Mouse (Mus musculus) embryonic facial prominence, embryonic 13.5 days (tissue): ENCODE measurements at regions not wholly inside any gene's neighbourhood (a gene's known extent, or its start where the extent isn't known, plus 50 kb on each side); places are given as distances from the start of the nearest gene placed in this dataset.
A peak's percentile ranks its signal among the peaks of the same experiment; 100 is the strongest.
"Not testable (repeated sequence)": the region's sequence is repeated elsewhere in the genome, so short reads cannot be mapped to it uniquely, and the experiment has no call there.

Source experiments
- ATAC-seq: fragments of 200-750 bp; cut with Nextera tagmentation; 2 replicates; pipeline ENCODE4 v1.8.0; 2017; ENCODE audit warnings: low read depth; ENCODE audit not compliant: insufficient number of reproducible peaks, insufficient read depth, low FRiP score, low TSS enrichment
- H3K27ac ChIP-seq: fragments of 300-500 bp; sonication (generic); 2 replicates; pipeline ENCODE4 v1.5.1; 2015; ENCODE audit warnings: moderate library complexity, mild to moderate bottlenecking, inconsistent platforms
- H3K27me3 ChIP-seq: fragments of 300-500 bp; sonication (generic); 2 replicates; pipeline ENCODE4 v1.6.1; 2015; ENCODE audit warnings: mild to moderate bottlenecking, inconsistent platforms
- H3K36me3 ChIP-seq: fragments of 300-500 bp; sonication (generic); 2 replicates; pipeline ENCODE4 v1.6.1; 2015; ENCODE audit warnings: mild to moderate bottlenecking, inconsistent platforms
- H3K4me1 ChIP-seq: fragments of 300-500 bp; sonication (generic); 2 replicates; pipeline ENCODE4 v1.6.1; 2015; ENCODE audit warnings: inconsistent platforms
- H3K4me2 ChIP-seq: fragments of 300-500 bp; sonication (generic); 2 replicates; pipeline ENCODE4 v1.6.1; 2015; ENCODE audit warnings: moderate library complexity, mild to moderate bottlenecking, inconsistent platforms
- H3K4me3 ChIP-seq: fragments of 300-500 bp; sonication (generic); 2 replicates; pipeline ENCODE4 v1.5.1; 2015; ENCODE audit warnings: mild to moderate bottlenecking, inconsistent platforms
- H3K9ac ChIP-seq: fragments of 300-500 bp; sonication (generic); 2 replicates; pipeline ENCODE4 v1.6.1; 2015; ENCODE audit warnings: mild to moderate bottlenecking, inconsistent platforms
- H3K9me3 ChIP-seq: fragments of 300-500 bp; sonication (generic); 2 replicates; pipeline ENCODE4 v1.6.1; 2016; ENCODE audit warnings: inconsistent platforms
- WGBS: fragments of 180-500 bp; shearing (Covaris S2); methylation state at CpG from one replicate; pipeline ENCODE4 v1.1.7; 2015; ENCODE audit warnings: mixed read lengths; 5-methylcytosine and 5-hydroxymethylcytosine counted together

GRCm38 (mm10) chr12:15606095-15606494, 210.6 kb downstream of the Trib2 start:
- Histone ChIP-seq H3K4me3 (no peak overlapping the region), H3K4me2 (no peak overlapping the region), H3K4me1 (peaks cover 13% of the 10 kb centered on the region), H3K36me3 (no peaks in the 10 kb centered on the region), H3K27me3 (no peaks in the 10 kb centered on the region), H3K27ac (no peak overlapping the region), H3K9ac (no peak overlapping the region), H3K9me3 (no peaks in the 10 kb centered on the region)
- no peak for ATAC-seq
- WGBS = 56% methylated on average over 4 of the region's 4 CpGs

GRCm38 (mm10) chr12:15604630-15605029, 212.1 kb downstream of the Trib2 start:
- H3K9me3 ChIP-seq = no peaks in the 10 kb centered on the region
- ATAC-seq = no peak

GRCm38 (mm10) chr12:15603885-15604284, 212.8 kb downstream of the Trib2 start:
- Histone ChIP-seq H3K27me3 (no peaks in the 10 kb centered on the region), H3K27ac (no peak overlapping the region), H3K9ac (no peak overlapping the region), H3K4me2 (no peak overlapping the region), H3K9me3 (no peaks in the 10 kb centered on the region), H3K36me3 (no peaks in the 10 kb centered on the region), H3K4me3 (no peak overlapping the region), H3K4me1 (peaks cover 13% of the 10 kb centered on the region)
- no peak for ATAC-seq
- 28% methylated on average over 5 of the region's 5 CpGs for WGBS

More at GRCm38 (mm10) chr12:15604630-15605029, 212.1 kb downstream of the Trib2 start:
- H3K4me2 ChIP-seq = no peak overlapping the region
- H3K9ac ChIP-seq = no peak overlapping the region
- 89% methylated on average over 1 of the region's 1 CpGs for WGBS
- H3K27me3 ChIP-seq = no peaks in the 10 kb centered on the region
- peaks cover 13% of the 10 kb centered on the region for H3K4me1 ChIP-seq
- no peaks in the 10 kb centered on the region for H3K36me3 ChIP-seq
- no peak overlapping the region for H3K4me3 ChIP-seq
- no peak overlapping the region for H3K27ac ChIP-seq

DNA sequence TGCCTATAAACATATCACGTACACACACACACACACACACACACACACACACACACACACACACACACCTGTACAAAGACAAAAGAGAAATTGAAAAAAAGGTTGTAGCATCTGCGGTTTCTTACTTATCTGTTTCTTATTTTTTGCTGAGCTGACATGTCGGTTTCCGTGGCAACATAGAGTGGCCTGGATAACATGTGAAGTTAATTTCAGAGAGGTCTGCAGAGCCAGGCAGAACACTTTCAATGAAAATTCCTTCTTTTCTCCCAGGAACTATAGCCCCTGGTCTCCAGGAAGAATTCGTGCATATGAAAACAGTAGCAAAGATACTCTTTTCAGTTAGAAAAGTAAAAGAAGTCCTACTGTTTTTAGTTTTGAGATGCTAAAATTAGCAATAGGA, 213.4 kb downstream of the Trib2 start:
- no peak for ATAC-seq

DNA sequence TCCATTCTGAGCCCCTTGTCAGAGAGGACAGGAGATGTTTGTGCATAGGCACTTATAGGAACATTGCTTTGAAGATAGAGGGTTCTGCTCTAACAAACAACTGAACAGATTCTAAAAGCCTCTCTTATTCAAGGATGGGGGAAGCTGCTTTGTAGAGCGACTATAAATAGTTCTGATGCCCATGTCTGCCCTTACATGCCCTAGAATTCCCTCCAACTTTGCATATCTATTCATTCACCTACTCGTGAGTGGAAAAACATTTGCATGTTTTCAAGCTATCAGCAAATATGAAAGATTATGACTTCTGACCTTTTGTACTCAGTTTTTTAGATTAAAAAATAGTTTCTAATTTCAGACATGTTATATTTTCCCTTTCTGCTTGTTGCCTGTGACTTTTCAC, 222.0 kb downstream of the Trib2 start:
- H3K4me1 ChIP-seq = no peaks in the 10 kb centered on the region
- 62% methylated on average over 2 of the region's 2 CpGs for WGBS
- H3K4me3 ChIP-seq = no peak overlapping the region
- no peak overlapping the region for H3K4me2 ChIP-seq
- no peaks in the 10 kb centered on the region for H3K36me3 ChIP-seq
- no peak overlapping the region for H3K27ac ChIP-seq
- no peaks in the 10 kb centered on the region for H3K27me3 ChIP-seq
- no peak overlapping the region for H3K9ac ChIP-seq
- no peaks in the 10 kb centered on the region for H3K9me3 ChIP-seq
- no peak for ATAC-seq

More for the DNA sequence above, 213.4 kb downstream of the Trib2 start:
- no peak overlapping the region for H3K4me3 ChIP-seq
- H3K4me2 ChIP-seq = no peak overlapping the region
- H3K27me3 ChIP-seq = no peaks in the 10 kb centered on the region
- H3K4me1 ChIP-seq = peaks cover 13% of the 10 kb centered on the region
- no peak overlapping the region for H3K9ac ChIP-seq
- H3K36me3 ChIP-seq = no peaks in the 10 kb centered on the region
- WGBS = 22% methylated on average over 5 of the region's 5 CpGs
- H3K27ac ChIP-seq = peak overlapping the region; percentile 11; the same call in 1 of the 2 replicates
- no peaks in the 10 kb centered on the region for H3K9me3 ChIP-seq

DNA sequence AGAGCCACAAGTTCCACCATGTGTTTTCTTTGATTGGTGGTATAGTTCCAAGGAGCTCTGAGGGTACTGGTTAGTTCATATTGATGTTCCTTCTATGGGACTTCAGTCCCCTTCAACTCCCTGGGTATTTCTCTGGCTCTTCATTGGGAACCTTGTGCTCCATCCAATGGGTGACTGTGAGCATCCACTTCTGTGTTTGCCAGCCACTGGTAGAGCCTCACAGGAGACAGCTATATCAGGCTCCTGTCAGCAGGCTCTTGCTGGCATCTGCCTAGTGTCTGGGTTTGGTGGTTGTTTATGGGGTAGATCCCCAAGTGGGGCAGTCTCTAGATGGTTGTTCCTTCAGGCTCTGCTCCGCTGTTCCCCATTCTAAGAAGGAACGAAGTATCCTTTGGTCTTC, 228.9 kb downstream of the Trib2 start:
- H3K36me3 ChIP-seq, H3K9ac ChIP-seq, H3K9me3 ChIP-seq, H3K27ac ChIP-seq, H3K4me3 ChIP-seq, H3K4me2 ChIP-seq, H3K27me3 ChIP-seq, ATAC-seq, H3K4me1 ChIP-seq: not testable (repeated sequence)
- 94% methylated on average over 2 of the region's 2 CpGs for WGBS

DNA sequence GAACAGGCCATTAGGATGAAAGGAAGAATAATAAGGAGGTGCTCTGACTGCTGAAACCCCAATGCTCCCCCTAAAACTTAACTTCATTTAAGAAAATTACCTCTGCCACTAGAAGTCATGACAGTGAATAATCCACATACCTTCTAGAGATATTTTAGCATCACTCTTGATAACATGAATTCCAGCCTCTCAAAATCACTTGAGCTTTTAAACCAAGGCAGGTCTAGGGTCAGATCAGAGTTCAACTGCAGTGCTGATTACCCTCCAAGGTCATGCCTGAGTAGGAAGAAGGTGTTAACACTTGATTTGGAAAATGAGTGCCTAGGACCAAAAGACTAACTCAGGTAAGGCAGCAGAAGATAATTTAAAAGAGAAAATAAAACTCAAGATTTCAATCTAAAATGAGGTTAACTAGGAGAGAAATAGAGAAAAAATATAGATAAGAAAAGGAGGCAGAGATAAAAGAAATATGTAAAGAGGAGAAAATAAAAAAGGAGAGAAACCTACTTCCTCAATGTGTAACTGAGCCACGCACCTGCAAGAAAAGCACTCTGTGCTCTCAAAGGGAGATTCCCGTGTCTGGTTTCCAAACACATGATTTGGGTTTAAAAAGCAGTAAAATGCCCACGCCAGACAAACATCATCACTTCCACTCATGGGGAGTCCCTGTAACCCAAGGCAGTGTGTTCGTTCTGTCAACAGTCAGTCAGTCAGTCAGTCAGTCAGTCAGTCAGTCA, 229.8 kb downstream of the Trib2 start:
- no peaks in the 10 kb centered on the region for H3K9me3 ChIP-seq
- ATAC-seq = no peak
- no peaks in the 10 kb centered on the region for H3K27me3 ChIP-seq
- no peak overlapping the region for H3K4me2 ChIP-seq
- no peaks in the 10 kb centered on the region for H3K36me3 ChIP-seq
- no peak overlapping the region for H3K9ac ChIP-seq
- no peak overlapping the region for H3K27ac ChIP-seq
- no peak overlapping the region for H3K4me3 ChIP-seq
- WGBS = 74% methylated on average over 4 of the region's 4 CpGs
- no peaks in the 10 kb centered on the region for H3K4me1 ChIP-seq

DNA sequence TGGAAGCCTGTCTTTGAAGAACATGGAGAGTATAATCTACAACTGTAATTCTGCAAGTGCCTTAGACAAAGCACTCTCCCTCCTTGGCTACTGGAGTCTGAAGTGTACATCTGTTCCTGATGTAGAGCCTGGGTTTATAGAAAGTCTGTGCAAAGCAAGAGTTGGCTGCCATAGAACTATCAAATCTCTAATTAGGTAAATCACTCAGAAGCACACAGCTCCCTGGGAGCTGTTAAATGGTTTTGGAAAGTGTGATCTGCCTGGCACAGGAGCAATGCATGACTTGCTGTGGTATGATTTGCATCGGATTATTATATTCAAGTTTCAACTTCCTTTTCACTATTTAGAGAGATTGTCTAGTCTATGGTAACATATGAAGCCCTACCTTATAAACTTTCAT, 230.9 kb downstream of the Trib2 start:
- H3K4me2 ChIP-seq = no peak overlapping the region
- no peak overlapping the region for H3K27ac ChIP-seq
- no peaks in the 10 kb centered on the region for H3K27me3 ChIP-seq
- H3K36me3 ChIP-seq = no peaks in the 10 kb centered on the region
- no peak overlapping the region for H3K4me3 ChIP-seq
- no peak for ATAC-seq
- H3K9me3 ChIP-seq = no peaks in the 10 kb centered on the region
- 82% methylated on average over 1 of the region's 1 CpGs for WGBS
- no peaks in the 10 kb centered on the region for H3K4me1 ChIP-seq
- no peak overlapping the region for H3K9ac ChIP-seq

DNA sequence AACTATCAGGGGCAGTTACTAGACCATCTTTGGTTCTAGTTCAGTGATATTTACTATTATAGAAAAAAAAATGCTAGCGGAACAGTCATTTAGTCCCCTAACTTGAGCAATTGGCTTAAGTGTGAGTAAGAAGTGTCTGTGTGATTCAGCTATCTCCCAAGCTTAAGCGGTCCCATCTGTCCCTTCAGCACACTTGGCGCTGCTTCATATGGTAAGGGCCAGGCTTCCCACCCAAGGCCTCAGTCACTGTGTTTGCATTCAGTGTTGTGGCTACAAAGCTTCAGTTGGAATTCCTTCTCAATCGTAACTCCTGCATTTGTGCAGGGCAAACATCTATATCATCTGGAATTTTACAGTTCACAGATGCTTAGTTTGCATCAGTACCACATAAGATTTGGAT, 232.0 kb downstream of the Trib2 start:
- H3K9ac ChIP-seq = no peak overlapping the region
- no peak overlapping the region for H3K27ac ChIP-seq
- no peak overlapping the region for H3K4me2 ChIP-seq
- H3K36me3 ChIP-seq = no peaks in the 10 kb centered on the region
- no peak overlapping the region for H3K4me3 ChIP-seq
- 66% methylated on average over 4 of the region's 4 CpGs for WGBS
- no peaks in the 10 kb centered on the region for H3K4me1 ChIP-seq
- H3K9me3 ChIP-seq = no peaks in the 10 kb centered on the region
- no peaks in the 10 kb centered on the region for H3K27me3 ChIP-seq
- ATAC-seq = no peak

GRCm38 (mm10) chr12:15566785-15567109, 250.0 kb downstream of the Trib2 start:
- no peak overlapping the region for H3K4me2 ChIP-seq
- ATAC-seq = no peak
- peak overlapping the region; percentile 55; the same call in 1 of the 2 replicates for H3K27ac ChIP-seq

GRCm38 (mm10) chr12:15565941-15566784, 250.6 kb downstream of the Trib2 start:
- H3K9me3 ChIP-seq = no peaks in the 10 kb centered on the region
- H3K9ac ChIP-seq = no peak overlapping the region
- H3K27ac ChIP-seq = peak overlapping the region; percentile 55; the same call in 1 of the 2 replicates
- no peaks in the 10 kb centered on the region for H3K36me3 ChIP-seq
- 15% methylated on average over 3 of the region's 3 CpGs for WGBS
- no peak overlapping the region for H3K4me2 ChIP-seq
- H3K4me3 ChIP-seq = no peak overlapping the region
- 0 out of 2 replicates have a peak, but pooled peaks have one; percentile 62 for ATAC-seq
- H3K4me1 ChIP-seq = peaks cover 9% of the 10 kb centered on the region
- H3K27me3 ChIP-seq = no peaks in the 10 kb centered on the region

More at GRCm38 (mm10) chr12:15566785-15567109, 250.0 kb downstream of the Trib2 start:
- Histone ChIP-seq H3K36me3 (no peaks in the 10 kb centered on the region), H3K27me3 (no peaks in the 10 kb centered on the region; the same call in 1 of the 2 replicates), H3K4me1 (peaks cover 9% of the 10 kb centered on the region), H3K9ac (no peak overlapping the region), H3K4me3 (no peak overlapping the region), H3K9me3 (no peaks in the 10 kb centered on the region)
- WGBS = 56% methylated on average over 4 of the region's 4 CpGs

DNA sequence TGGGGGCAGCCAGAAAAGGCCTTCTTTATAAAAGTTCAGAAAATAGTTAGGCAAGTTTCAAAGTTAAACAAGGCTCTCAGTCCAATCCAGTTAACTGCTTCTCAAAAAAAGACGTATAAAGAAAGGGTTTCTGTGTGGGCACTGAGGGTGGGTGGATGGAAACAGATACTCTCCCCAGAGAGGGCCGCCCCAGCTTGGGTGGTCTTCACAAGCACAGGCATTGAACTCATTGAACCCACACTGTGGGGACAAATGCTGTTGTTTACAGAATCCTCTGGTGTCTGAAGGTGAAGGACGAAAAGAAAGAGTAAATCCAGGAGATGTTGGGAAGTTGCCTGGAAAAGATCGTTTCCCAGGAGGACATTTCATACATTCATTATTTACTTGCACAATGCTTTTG, 253.9 kb downstream of the Trib2 start:
- H3K4me3 ChIP-seq = no peak overlapping the region
- no peak for ATAC-seq
- no peaks in the 10 kb centered on the region for H3K27me3 ChIP-seq
- H3K4me2 ChIP-seq = no peak overlapping the region
- H3K27ac ChIP-seq = no peak overlapping the region
- H3K4me1 ChIP-seq = peaks cover 9% of the 10 kb centered on the region
- H3K9ac ChIP-seq = no peak overlapping the region
- WGBS = 57% methylated on average over 4 of the region's 4 CpGs
- no peaks in the 10 kb centered on the region for H3K36me3 ChIP-seq
- H3K9me3 ChIP-seq = no peaks in the 10 kb centered on the region
